Mouse (Mus musculus): ENCODE measurements around the gene Ftsj1.

DNA sequence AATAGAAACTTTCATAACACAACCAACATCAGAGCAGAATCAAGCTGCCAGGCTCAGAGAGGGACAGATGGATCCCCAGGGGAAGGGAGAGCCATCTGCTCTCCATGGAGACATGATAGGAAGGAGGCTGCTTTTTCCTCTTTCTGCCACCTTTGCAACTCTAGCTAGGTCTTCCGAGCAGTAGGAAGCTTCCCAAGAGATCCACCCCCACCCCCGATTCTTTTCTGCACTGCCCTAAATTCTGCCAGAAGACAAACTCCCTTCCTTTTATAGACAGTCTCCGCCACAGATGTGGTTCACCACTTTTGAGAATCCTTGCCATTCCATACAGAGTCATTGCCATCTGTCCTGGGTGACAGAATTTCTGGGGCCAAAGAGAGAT is 29.9 kb downstream of the Ftsj1 start:
- TF ChIP-seq CTCF (IDR thresholded peaks at IDR 0.05; ENCODE audit: extremely low read depth, insufficient read length, insufficient replicate concordance, low read depth, low read length) (no peak), POLR2A (IDR thresholded peaks at IDR 0.05; ENCODE audit: low read depth, low read length) (no peak)

Measured in small intestine, adult 2 months (tissue).